Mouse (Mus musculus) olfactory bulb, adult 2 months (tissue): Measurements from ENCODE around the gene Zbp1.

Source experiments
- CTCF ChIP-seq: fragments of 200-500 bp; IDR thresholded peaks from 2 replicates; pipeline ENCODE4 v1.5.1; 2012; ENCODE audit warnings: low read depth, mild to moderate bottlenecking, low read length, moderate library complexity; ENCODE audit not compliant: insufficient read depth
- POLR2A ChIP-seq: fragments of 200-500 bp; IDR thresholded peaks from 2 replicates; pipeline ENCODE4 v1.6.1; 2012; ENCODE audit warnings: mild to moderate bottlenecking, low read depth, low read length, moderate library complexity; ENCODE audit not compliant: insufficient read depth

DNA sequence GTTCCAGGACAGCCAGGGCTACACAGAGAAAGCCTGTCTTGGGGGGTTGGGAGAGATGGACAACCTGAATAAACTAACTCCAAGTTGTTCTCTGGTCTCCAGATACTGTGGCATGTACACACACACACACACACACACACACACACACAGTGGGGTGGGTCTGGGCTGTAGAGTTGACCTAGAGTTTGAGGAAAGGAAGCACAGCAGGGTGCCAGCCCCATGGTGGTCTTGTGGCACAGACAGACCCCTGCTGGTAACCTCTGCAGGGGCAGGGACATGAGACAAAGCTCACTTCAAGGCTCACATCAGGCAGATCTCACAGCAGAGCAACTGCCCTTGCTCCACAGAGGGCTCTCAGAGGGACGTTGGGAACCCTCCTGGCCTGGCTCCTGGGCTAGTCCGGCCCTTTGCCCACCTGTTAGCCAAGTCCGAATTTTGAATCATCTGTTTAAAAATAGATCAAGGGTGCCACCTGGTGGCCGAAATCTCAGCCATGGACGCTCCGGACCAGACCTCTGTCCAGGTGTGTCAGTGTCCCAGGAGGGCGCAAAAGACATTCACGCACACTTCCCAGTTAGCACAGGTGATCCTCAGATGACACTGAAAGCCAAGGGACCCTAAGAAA is 34.8 kb downstream of the Zbp1 start:
- TF ChIP-seq CTCF, result peak; percentile 69
- no peak for TF ChIP-seq POLR2A
